Mouse (Mus musculus) embryo, embryonic 11 days (tissue): ENCODE measurements around the gene Snap25.
A peak's percentile ranks its signal among the peaks of the same experiment; 100 is the strongest.

Experiments used
- DNase-seq: peaks from one replicate; pipeline ENCODE4 v3.0.0-alpha.2; 2015

Snap25 gene

GRCm38 (mm10) chr2:136713299-136713758 is at the start of gene Snap25:
Gene Snap25, plus strand, starts transcription at chr2:136713453.
- DNase-seq, result peak; percentile 94

- no peak for DNase-seq
Measured at GRCm38 (mm10) chr2:136666951-136667350, 46.3 kb upstream of the Snap25 start.

GRCm38 (mm10) chr2:136669183-136669582 is 44.1 kb upstream of the Snap25 start:
- DNase-seq, result no peak

GRCm38 (mm10) chr2:136669665-136670064 is 43.6 kb upstream of the Snap25 start:
- no peak for DNase-seq

GRCm38 (mm10) chr2:136670539-136671271 is 42.5 kb upstream of the Snap25 start:
- DNase-seq, result peak; percentile 48

GRCm38 (mm10) chr2:136674077-136674757 is 39.0 kb upstream of the Snap25 start:
- no peak for DNase-seq

GRCm38 (mm10) chr2:136676196-136676595 is 37.1 kb upstream of the Snap25 start:
- no peak for DNase-seq

GRCm38 (mm10) chr2:136676918-136677445 is 36.3 kb upstream of the Snap25 start:
- no peak for DNase-seq

- peak; percentile 76 for DNase-seq
Measured at GRCm38 (mm10) chr2:136678321-136679161, 34.7 kb upstream of the Snap25 start.

GRCm38 (mm10) chr2:136679280-136680221 is 33.7 kb upstream of the Snap25 start:
- DNase-seq, result peak; percentile 89

GRCm38 (mm10) chr2:136682146-136682860 is 30.9 kb upstream of the Snap25 start:
- no peak for DNase-seq

- DNase-seq, result no peak
Measured at GRCm38 (mm10) chr2:136686195-136686594, 27.1 kb upstream of the Snap25 start.

GRCm38 (mm10) chr2:136687316-136687715 is 25.9 kb upstream of the Snap25 start:
- no peak for DNase-seq

GRCm38 (mm10) chr2:136689476-136689875 is 23.8 kb upstream of the Snap25 start:
- DNase-seq, result no peak

- DNase-seq, result no peak
Measured at GRCm38 (mm10) chr2:136691681-136692080, 21.6 kb upstream of the Snap25 start.

- no peak for DNase-seq
Measured at GRCm38 (mm10) chr2:136699429-136700227, 13.6 kb upstream of the Snap25 start.

GRCm38 (mm10) chr2:136703376-136703775 is 9.9 kb upstream of the Snap25 start:
- DNase-seq, result no peak

- no peak for DNase-seq
Measured at GRCm38 (mm10) chr2:136711155-136711554, 2.1 kb upstream of the Snap25 start.

- peak; percentile 29 for DNase-seq
Measured at GRCm38 (mm10) chr2:136711746-136712440, 1.4 kb upstream of the Snap25 start.
